Mouse (Mus musculus): ENCODE results near the gene Dapk1.

DNA sequence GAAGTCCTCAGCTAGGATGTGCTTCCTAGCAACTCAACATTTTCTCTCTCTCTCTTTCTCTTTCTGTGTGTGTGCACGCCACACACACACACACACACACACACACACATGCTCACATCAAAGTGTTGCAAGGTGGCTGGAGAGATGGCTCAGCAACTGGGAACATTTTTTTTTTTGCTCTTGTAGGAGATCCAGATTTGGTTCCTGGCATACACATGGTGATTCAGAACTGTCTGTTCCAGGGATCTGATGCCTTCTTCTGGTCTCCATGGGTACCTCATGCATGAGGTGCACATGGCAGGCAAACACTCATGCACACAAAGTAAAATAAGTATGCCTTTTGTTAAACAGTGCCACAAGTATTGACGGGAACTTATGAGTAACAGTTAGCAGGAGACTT, 89.2 kb downstream of the Dapk1 start:
- TF ChIP-seq CTCF (IDR thresholded peaks at IDR 0.05; ENCODE audit: low read depth) = no peak
- no peak for TF ChIP-seq EP300 (optimal IDR thresholded peaks at IDR 0.05)

Data from stomach, postnatal 0 days (tissue).